Mouse (Mus musculus): Measurements from ENCODE around the gene Lsm2. TPM values are rescaled to one million over a fixed set of nuclear protein-coding genes. Genes with fewer than 3 reads are reported as not detected.
"Not testable (repeated sequence)": the region's sequence is repeated elsewhere in the genome, so short reads cannot be mapped to it uniquely, and the experiment has no call there.

Gene Lsm2
- total RNA-seq, 2 experiments from 2014 or later, result 52.2 to 55.0 TPM

DNA sequence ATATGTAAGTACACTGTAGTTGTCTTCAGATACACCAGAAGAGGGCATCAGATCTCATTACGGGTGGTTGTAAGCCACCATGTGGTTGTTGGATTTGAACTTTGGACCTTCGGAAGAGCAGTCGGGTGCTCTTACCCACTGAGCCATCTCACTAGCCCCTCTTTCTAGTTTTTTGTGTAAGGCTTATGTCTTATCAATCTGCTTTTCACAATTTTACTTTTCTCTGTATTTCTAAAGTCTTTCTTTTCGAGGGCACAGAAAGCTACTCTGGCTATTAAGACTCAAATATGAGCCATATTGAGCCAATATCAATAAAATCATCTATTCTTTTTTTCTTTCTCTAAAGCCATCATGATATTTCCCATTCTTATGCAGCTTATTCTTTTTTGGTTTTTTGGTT is 13.5 kb downstream of the Lsm2 start:
- DNase-seq, result not testable (repeated sequence)

GRCm38 (mm10) chr17:34995927-34996326 is 14.3 kb downstream of the Lsm2 start:
- DNase-seq, result not testable (repeated sequence)

DNA sequence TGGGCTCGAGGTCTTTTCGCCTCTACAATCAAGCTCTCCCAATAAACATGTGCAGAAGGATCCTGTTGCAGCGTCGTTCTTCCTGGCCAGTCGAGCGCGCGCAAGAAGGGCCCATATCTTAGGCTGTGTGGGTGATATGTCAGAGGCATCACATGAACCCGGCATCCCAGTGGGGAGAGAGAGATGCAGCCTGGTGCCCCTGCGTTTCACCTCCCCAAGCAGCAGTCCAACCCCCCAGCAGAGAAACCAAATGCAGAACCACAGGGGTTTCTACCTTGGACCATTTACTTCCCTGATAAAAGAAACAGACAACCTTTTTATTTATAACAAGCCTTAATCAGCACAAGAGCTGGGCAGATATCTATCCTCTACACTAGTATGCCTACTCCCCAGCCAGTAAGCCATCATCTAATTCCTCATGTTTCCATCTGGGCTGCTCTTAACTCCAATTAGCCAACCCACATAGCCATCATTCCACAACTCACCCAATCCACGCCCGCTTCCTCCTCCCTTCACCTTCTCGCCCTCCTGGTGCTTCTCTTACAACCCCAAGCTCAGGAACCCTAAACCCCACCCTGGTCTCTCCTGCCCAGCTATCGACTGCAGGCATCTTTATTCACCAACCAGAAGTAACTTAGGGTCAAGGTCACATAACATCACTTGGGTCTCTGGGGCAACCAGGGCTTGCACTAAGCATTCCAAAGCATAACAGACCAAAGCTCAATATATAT is 14.9 kb downstream of the Lsm2 start:
- DNase-seq, result no peak

GRCm38 (mm10) chr17:34997142-34997483 is 15.5 kb downstream of the Lsm2 start:
- no peak for DNase-seq

DNA sequence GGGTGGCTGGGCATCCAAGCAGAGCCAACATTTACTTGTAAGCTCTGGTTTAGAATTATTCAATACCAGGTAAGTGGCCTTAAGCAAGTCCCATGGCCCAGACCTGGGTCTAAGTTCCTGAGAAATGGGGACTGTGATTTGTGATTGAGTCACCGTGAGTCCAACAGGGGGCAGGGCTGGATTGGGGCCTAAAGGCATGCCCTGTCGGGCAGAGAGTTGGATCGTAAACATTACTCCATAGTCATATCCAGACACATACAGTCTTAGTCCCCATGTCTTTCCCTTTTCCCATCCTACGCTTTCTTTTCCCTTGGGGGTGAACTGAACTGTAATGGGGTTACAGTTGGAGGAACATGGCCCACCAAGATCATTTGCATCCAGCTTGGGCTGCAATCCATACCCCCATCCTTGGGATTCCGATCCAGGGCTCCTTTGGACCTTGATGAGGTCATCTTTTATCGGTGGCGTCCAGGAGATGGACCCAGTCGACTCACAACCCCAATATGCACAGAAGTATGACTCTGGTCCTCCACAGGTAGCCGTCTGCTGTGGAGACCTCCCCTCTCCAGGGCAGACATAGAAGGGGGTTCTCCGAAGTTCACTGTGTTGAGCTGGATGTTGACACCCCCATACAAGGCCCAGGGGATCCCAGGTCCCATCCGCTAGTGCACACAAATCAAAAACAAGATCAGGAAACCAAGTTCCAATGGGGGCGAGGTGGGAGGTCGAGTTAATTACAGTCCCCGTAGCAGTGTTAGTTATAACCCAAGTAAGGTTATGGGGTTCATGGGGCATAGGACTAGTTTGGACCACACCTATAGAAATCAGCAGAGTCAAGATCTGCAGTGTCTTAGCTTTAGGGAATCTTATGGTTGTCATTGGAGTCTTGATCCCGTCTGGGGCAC is 17.1 kb downstream of the Lsm2 start:
- DNase-seq, result no peak

- not testable (repeated sequence) for DNase-seq
Measured at GRCm38 (mm10) chr17:34999871-35000716, 18.4 kb downstream of the Lsm2 start.

DNA sequence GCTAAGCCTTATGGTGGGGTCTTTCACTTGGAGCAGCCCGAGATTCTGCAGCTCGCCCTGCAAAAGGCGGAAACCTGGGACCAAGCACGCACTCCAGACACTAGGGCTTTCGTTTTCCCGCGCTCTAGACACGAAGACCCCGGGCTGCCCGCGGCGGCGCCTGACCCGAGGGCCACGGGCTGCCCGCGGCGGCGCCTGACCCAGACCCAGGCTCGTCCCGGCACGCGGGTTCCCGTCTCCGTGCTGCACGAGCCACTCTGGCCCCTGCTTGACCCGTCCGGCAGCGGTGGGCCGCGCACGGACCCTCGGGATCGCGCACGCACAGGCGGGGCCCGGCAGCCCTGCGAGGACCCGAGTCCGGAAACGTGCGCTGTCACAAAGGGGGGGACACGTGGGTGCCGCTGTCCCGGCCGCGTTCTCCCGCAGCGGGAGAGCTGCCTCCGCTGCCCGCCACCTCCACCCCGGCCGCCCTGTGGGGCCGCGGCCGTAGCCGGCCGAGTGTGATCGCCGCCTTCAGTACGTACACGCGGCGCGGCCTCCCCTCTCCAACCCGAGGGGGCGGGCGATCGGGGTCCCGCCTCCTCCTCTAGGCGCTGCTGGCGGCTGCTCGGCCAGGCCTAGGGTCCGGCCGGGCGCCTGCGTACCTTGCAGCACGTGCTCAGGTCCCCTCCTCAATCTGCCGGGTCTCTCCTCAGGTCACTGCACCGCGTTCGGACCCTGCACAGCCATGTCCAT is 19.2 kb downstream of the Lsm2 start, which contains the start of gene Vars:
Gene Vars (plus strand): TSS at position 271 of the 735 bp plus-strand sequence.
- peak; percentile 91 for DNase-seq

DNA sequence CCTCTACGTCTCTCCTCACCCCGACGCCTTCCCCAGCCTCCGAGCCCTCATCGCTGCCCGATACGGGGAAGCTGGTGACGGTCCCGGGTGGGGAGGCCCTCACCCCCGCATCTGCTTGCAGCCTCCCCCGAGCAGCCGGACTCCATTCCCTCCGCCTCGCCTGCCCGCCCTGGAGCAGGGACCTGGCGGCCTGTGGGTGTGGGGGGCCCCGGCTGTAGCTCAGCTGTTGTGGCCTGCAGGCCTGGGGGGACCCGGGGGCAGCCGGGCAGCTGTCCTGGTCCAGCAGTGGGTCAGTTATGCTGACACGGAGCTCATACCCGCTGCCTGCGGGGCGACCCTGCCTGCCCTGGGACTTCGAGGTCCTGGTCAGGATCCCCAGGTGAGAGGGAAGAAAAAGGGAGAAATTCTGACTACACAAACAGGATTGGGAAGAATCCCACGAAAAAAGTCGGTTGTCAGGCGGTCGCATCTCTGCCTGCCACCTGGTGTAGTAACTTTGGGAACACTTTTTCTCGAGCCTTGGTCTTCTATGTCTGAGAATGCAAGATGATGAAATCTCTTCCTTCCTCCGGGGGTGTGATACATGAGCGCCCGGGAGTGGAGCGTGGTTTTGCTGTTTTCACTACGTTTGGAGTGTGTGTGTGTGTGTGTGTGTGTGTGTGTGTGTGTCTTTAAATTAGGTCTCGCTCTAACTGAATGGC is 19.9 kb downstream of the Lsm2 start:
- no peak for DNase-seq

DNA sequence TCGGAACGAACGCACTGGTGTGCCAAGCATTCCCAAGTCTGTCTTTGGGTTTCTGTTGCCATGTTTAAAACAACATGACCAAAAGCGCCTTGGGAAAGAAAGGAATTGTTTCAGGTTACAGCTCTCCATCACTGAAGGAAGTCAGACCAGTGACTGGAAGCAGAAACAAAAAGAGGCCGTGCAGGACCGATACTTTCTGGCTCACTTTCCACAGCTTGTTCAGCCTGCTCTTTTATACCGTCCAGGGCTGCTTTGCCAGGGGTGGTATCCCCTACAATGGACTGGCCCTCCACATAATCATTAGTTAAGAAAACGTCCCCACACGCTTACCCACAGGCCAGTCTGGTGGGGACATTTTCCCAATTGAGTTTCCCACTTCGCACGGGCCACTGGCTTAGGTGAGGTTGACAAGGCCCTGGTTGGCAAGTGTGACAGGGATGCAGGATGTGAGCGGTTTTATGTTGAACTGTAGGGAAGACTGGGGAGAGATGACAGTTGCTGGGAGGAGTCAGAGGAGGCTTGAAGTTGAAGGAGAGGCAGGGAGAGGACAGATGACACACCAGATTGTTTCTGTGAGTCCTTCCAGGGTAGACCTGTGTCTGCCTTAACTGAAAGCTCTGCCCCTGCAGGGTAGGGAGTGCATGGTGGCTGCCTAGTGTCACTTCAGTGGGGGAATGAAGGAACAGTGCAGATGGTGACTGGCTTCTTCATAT is 20.6 kb downstream of the Lsm2 start:
- no peak for DNase-seq

DNA sequence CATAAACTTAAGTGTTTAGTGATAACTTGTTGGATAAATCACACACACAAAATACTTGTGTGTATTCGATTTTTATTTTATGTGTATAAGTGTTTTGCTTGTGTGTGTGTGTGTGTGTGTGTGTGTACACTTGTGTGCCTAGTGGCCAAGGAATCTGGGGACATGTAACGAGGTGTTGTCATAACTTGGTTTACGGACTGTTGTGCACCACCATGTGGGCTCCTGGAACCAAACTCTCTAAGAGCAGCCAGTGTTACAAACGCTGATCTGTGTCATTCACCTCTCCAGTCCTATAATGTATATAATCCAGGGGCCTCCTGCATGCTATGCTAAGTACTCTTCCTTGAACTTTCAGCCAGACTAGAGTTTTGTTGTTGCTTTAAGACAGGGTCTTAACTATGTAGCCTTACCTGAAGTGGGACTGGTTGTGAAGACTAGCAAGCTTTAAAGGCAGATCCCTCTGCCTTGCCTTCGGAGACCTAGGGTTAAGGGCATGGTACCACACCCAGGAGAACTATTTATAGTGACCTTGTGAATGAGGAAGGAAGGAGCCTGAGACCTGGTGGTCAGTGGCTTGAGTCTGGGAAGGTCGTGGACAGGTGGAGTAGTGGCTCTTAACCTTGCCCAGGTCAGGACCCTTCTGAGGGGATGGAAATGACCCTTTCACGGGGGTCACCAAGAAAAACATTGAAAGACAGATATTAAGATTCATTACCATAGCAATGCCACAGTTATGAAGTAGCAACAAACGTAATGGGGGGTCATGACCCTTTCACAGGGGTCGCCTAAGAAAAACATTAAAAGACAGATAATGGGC is 21.6 kb downstream of the Lsm2 start:
- no peak for DNase-seq

GRCm38 (mm10) chr17:35004075-35004717 is 22.5 kb downstream of the Lsm2 start:
- no peak for DNase-seq

- DNase-seq, result no peak
Measured at GRCm38 (mm10) chr17:35005158-35005557, 23.5 kb downstream of the Lsm2 start.

GRCm38 (mm10) chr17:35005902-35006301 is 24.2 kb downstream of the Lsm2 start:
- not testable (repeated sequence) for DNase-seq

GRCm38 (mm10) chr17:35007387-35007991 is 25.8 kb downstream of the Lsm2 start:
- DNase-seq, result no peak

DNA sequence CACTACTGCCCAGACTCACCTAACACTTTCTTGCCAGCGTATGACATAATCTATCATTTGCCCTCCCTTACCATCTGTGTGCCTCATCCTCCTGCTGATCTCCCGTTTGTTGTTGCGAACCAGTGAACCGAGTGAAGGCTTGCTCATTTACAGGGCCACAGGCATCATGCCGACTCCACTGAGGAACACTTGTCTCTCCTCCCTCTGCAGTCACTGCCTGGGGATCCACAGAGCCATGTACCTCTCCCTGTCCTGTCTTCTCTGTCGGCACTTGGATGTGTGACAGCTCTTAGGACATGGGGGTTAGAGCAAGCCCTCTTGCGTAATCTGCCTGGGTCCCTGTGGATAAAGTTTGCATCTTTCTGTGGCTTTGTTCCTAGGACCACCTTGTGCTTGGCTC is 27.9 kb downstream of the Lsm2 start:
- DNase-seq, result no peak

DNA sequence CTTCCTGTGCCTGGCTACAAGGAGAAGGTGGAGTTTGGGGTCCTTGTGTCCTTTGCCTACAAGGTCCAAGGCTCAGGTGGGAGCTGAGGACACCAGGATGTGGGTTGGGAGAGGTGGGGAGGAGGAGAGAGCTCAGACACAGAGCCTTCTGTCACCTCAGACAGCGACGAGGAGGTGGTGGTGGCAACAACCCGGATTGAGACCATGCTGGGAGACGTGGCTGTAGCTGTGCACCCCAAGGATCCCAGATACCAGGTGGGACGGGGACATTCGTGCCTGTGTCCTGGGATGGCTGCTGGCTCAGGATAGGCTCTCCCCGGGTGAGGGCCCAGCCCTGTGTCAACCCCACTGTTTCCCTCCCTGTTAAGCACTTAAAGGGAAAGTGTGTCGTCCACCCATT is 29.8 kb downstream of the Lsm2 start:
- no peak for DNase-seq

GRCm38 (mm10) chr17:35012430-35012829 is 30.8 kb downstream of the Lsm2 start:
- no peak for DNase-seq

GRCm38 (mm10) chr17:35013221-35013620 is 31.6 kb downstream of the Lsm2 start:
- DNase-seq, result no peak

DNA sequence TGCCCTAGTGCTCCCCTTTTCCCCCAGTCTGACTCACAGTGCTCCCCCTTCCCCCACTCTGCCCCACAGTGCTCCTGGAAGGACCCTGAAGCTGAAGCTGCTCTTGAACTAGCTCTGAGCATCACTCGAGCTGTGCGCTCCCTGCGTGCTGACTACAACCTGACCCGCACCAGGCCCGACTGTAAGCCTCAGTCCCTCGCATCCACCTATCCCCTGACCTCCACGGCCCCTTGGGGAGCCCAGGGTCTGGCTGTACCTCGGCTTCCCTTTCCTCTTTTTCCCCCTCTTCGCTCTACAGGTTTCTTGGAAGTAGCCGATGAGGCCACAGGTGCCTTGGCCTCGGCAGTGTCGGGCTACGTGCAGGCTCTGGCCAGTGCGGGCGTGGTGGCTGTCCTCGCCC is 33.6 kb downstream of the Lsm2 start:
- no peak for DNase-seq
